Mouse (Mus musculus): Measurements from ENCODE around the gene Tlk2. TPM values are rescaled to one million over a fixed set of nuclear protein-coding genes. Genes with fewer than 3 reads are reported as not detected.

The Tlk2 gene
- polyA plus RNA-seq, 1 experiment from 2014 or later = 22.8 TPM

Other genes with a start within 250 kb of the Tlk2 start
- gene Efcab3, start 115.2 kb upstream of the Tlk2 start, polyA plus RNA-seq (2016; fragmentation: Nextera tagmentation; extraction: Ambion mirVana) = not detected in 2 replicates
- 51.4 and 56.3 TPM in 2 replicates for gene Mettl2, start 52.4 kb upstream of the Tlk2 start, polyA plus RNA-seq (2016; fragmentation: Nextera tagmentation; extraction: Ambion mirVana)
- gene Gm10842, start 31.9 kb upstream of the Tlk2 start, polyA plus RNA-seq (2016; fragmentation: Nextera tagmentation; extraction: Ambion mirVana) = not detected in 2 replicates
- gene Mrc2, start 113.8 kb downstream of the Tlk2 start, polyA plus RNA-seq (2016; fragmentation: Nextera tagmentation; extraction: Ambion mirVana) = 16.5 and 16.9 TPM in 2 replicates